Mouse (Mus musculus) megakaryocyte, adult 5-6 weeks (primary cell): Measurements from ENCODE around the gene Bex4. TPM values are rescaled to one million over a fixed set of nuclear protein-coding genes. Genes with fewer than 3 reads are reported as not detected.
"Not testable (repeated sequence)": the region's sequence is repeated elsewhere in the genome, so short reads cannot be mapped to it uniquely, and the experiment has no call there.

Experiments used
- ATAC-seq: 2 replicates; pipeline ENCODE4 v1.8.0; 2016; ENCODE audit warnings: mild to moderate bottlenecking, inconsistent platforms; ENCODE audit not compliant: poor library complexity, severe bottlenecking
- total RNA-seq, 2 experiments: library from RNA; stranded (forward) in 1 of 2; stranded (reverse) in 1 of 2; fragments of 153-499, 151-499 nt in 1 of 2; fragments of 221-1000, 200-1000 nt in 1 of 2; gene quantifications; 2 replicates each; pipeline versions ENCODE4 v1.2.3 to v1.2.4; 2015 to 2017

The Bex4 gene
- total RNA-seq (2015) (0.58 and 0.62 TPM in 2 replicates), total RNA-seq (2017) (2.0 and 2.1 TPM in 2 replicates)

- peak; percentile 33; the same call in 1 of the 2 replicates for ATAC-seq
Measured at GRCm38 (mm10) chrX:136138827-136139639, at the start of gene Bex4. Bex4 (plus strand) TSS chrX:136138996.

- no peak for ATAC-seq
Measured at GRCm38 (mm10) chrX:136092497-136093279, 46.1 kb upstream of the Bex4 start.

GRCm38 (mm10) chrX:136094421-136094820, 44.4 kb upstream of the Bex4 start:
- no peak for ATAC-seq

DNA sequence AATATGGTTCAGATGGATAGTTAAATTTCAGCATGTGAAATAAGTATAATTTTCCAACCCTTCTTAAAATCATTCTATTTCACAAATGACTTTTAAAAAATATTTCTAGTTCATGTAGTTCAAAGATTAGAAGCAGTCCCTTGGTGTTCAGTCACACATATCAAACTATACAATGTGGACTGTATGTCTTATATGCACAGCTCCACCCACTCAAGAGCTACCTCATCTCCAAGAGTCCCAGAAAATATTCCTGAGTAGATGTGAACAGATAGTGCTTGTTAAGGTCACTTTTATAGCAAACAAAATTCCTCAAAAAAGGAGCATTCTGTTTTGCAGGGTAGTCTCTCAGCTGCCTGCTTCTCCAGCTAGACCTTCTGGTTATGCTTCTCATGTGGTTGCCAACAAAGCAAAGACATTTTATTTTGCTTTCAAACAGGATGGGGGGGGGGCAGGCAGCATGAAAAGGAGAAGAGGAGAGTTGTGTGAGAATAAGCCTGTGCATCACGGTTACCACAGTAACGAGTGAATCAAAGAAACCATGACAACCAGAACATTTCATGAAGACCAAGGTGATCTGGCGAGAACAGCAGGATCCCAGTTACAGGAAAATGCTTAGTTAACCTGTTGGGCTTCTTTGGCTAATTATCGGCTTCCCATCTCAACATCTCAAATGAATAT, 34.6 kb upstream of the Bex4 start:
- no peak for ATAC-seq

DNA sequence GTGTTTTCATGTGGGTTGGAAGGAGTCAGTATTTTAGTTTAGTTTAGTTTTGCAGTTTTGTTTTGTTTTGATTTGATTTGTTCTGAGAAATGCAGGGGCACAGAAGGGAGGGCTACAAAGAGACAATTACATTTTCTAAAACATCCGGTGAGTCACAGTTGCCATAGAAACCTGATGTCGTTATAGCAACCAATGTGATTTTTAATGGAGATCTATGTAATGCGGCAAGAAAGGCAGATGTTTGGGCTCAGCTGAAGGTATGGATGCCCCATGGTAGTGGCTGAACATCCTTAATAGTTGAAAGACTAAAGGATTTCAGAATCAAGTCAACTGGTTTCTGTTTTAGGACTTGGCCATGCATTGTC, 34.1 kb upstream of the Bex4 start:
- ATAC-seq: no peak

DNA sequence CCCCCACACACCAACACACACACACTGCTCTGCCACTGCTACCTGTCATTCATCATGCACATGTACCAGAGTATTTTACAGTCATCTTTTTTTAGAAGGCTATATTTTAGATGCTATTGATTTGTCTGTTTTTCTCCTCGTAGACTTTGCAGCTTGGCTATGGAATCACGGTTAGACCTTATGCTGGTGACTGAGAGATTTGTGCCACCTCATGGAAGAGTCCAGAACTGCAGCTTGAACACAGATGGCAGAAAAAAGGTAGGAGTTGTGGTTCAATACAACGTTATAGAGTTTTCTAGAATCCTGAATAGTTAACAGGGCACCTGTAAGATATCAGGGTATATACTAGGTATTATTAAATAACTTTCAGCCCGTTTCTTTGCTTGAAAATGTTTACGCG, 30.9 kb upstream of the Bex4 start:
- ATAC-seq: no peak

DNA sequence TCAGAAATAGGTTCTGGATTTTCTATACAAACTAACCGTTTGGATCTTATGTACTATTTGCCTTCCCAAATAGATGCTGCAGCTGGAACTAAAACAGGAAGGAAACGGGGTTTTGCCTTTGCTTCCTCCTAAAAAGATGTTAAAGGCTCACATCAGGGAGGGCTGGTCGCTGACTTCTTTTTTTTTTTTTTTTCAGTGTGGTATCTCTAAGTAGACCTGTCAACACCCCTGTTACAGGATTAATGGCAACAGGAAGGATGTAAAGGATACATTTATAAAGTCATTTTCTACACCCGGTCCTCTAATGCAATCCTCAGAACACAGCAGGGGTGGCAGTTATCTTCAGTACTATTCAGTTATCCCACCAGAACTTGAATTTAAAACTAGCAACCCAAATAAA, 23.8 kb upstream of the Bex4 start:
- ATAC-seq: no peak

- no peak for ATAC-seq
Measured at GRCm38 (mm10) chrX:136115419-136115961, 23.3 kb upstream of the Bex4 start.

GRCm38 (mm10) chrX:136127038-136127743, 11.6 kb upstream of the Bex4 start:
- ATAC-seq: peak; percentile 51; the same call in 1 of the 2 replicates

DNA sequence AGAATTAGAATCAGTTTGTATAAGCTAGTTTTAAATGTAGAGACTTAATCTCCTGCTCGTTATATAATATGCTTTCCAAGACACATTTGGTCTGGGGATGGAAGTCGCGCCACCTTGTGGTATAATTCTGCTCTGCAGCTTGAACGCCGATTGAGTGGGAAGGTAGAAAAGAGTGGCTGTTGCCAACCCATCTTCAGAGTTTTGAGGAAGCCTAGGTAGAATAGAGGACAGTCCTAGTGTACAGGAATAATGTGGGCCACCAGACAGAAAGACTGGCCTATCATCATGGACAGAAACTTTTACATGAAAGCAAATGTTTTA, 11.1 kb upstream of the Bex4 start:
- ATAC-seq: no peak

DNA sequence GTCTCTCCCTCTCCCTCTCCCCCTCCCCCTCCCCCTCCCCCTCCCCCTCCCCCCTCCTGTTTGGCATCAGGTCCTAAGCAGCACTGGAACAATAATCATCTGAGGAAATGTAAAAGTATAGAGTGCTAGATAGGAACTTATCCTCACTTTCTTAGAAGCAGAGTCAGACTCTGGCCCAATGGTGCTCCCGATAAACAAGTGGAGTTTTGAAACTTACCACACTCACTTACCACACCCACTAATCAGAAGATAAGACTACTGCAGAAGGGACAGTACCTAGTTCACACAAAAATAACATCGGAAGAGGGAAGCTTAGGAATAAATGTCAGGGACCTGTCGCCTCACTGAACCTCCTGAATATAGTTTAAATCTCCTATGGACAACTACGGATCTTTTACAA, 3.2 kb upstream of the Bex4 start:
- ATAC-seq: no peak

GRCm38 (mm10) chrX:136139640-136140004, 826 bp downstream of the Bex4 start:
- ATAC-seq: not testable (repeated sequence)

DNA sequence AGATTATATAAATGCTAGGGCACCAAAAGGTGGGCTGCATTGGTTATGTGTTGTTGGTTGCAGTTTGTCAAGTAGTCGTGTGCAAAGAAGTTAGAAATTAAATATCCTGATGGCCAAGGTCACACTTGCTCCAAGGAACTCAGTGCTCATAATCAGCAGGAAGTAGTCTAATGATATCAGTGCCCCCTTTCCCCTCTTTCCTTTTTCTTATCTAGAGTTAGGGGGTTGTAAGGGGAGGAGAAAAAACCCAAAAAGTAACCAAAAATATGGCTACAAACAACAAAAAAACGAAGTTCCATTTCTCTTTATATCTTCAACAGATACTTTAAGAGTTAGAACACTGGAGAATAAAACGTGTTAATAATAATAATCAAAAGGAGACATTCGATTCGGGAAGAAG, 2.6 kb downstream of the Bex4 start:
- ATAC-seq: no peak

- no peak for ATAC-seq
Measured at GRCm38 (mm10) chrX:136143711-136144110, 4.9 kb downstream of the Bex4 start.

DNA sequence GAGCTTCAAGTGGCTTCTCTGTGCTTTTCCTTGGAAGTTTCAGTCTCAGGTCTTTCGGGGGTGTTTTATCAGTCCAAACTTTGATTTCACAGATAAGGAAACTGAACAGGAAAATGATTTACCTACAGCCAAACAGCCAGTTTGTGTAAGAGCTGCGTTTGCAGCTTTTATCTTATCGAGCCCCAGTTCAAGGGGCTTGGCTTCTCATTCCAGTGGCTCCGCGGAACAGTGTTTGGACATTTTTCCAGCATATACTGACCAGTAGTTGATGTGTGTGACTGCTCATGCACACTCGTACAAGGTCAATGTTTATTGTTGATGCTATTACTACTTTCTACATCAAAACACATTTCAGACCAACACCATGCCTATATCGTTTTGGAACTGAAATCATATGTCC, 5.4 kb downstream of the Bex4 start:
- ATAC-seq: no peak

DNA sequence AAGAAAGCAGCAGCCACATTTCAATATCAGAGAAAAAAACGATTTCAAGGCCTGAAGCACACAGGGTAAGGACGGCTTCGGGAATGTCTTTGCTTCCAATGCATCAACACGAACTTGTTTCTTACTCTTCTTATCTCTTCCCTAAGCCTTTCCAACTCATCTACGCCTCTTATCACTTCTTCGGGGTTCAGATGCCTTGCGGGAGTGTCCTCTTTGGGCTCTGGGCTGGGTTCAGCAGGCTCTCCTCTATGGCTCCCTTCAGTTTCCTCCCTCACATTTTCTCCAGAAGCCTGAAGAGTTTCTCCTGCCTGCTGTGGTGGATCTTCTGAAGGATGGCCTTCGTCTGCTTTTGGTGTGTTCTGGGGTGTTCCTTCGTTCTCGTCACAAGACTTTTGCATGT, 31.8 kb downstream of the Bex4 start:
- ATAC-seq: no peak

GRCm38 (mm10) chrX:136171189-136172117, 32.7 kb downstream of the Bex4 start:
- ATAC-seq: peak; percentile 63

DNA sequence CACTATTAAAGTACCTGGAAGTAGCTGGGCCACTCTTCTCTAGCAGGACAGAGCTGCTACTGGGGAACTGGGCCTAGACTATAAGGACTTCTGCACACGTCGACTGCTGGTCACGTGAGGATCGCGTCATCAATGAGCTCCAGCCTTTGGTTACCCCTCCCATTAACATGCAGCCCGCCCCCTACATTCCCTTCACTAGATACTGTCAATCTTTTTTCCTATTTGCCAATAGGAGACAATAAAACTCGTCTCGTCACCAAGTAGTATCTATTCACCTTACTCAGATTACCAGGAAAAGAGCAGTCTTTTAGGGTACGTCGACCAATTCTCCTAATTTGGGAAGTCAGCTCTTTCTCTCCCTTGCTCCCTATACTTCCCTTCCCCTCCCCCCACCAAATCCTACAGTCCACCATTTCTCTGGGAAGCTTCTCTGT, 33.3 kb downstream of the Bex4 start, which contains the start of gene Tceal8:
TSS of gene Tceal8 (minus strand) at position 225 of the 434 bp plus-strand sequence.
- ATAC-seq: peak; percentile 96

DNA sequence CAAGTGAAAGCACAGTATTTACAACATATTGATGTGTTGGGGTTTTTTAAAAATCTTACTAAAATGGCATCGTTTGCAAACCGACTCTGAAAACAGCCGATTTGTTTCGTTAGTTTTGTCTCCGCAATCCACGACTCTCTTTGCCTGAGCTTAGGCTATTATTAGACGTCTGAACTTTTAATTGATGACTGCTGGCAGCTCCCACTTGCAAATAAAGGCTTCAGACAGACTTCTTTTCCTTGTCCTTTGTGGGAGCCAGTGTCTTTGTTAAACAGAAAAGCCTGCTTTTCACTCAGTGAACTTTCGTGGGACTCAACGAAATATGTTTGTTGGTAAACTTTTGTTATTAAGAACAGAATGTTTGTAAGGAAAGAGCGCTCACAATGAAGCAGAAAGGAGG, 34.0 kb downstream of the Bex4 start:
- no peak for ATAC-seq
